Mouse (Mus musculus) 416B (cell line): ENCODE measurements around the gene Fbxw8.

Experiments used
- DNase-seq: peaks from one replicate; pipeline ENCODE4 v3.0.0; 2011; ENCODE audit warnings: low read depth

Gene Fbxw8

DNA sequence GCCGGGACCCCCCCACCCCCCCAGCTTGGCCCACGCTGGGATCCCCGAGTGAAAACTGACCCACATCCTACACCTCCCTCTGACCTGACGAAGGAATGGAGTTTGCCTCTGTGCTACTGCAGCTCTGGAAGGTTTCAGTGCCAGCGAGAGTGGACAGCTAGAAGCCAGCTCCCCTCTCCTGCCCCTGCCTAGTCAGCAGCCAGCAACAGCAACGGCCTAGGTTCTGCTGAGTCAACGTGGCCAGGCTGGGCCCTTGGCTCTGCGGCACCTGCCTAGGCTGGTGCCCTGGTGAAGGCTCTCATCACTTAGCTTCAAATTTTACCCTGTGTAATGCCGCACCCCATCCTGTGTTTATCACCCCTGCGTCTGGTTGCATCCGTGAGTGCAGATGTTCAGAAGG is 135.4 kb downstream of the Fbxw8 start:
- DNase-seq = no peak

DNA sequence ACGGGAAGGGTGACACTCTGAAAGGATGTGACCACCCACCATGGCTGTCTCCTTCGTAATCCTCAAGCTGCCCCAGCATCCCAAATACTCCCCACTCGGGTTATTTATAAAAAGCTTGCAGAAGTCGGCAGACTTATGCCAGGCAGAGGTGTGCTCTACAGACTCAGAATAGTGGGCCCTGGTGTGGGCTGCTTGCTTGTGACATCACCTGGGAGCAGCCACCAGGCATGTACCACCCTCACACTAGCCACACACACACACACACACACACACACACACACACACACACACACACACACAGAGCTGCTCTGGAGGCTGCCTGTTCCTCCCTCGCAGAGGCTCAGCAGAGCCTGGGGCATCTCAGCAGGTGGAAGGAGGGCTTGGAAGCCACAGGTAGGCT is 137.7 kb downstream of the Fbxw8 start:
- no peak for DNase-seq

DNA sequence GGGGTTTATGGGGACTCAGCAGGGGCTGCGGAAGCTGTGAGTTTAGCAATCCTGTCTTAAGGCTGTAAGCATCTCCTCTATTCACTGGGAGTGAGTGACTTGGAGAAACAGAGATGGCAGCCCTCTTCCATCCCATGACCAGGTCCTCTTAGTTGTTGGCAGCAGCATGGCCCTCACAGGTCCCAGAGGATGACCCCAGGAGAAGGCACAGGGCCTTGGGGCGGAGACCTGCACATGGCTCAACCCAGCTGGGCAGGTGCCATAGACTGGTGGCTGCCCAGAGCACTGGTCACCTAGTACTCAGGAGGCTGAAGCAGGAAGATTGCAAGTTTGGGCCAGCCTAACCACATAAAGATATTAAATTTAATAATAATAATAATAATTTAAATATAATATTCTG is 139.6 kb downstream of the Fbxw8 start:
- DNase-seq = no peak

DNA sequence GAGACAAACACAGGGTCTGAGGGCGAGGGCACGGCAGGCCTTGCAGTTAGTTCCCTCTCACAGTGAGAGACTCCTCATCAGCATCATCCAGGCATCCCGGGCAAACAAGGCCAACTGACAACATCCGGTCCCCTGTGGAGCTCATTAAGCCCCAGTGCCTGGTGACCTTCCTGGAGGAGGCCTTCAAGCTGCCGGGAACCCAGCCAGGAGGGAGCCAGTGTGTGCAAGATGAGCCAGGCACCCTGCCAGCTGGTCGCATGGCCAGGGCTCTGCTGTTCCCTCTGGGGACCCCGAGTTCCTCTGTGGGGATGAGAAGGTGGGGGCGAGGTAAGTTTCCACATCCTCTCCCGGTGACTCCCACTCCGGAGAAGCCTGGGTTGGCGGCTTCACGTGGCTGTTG is 140.2 kb downstream of the Fbxw8 start:
- DNase-seq = peak; percentile 21
